Comparison of ENCODE assay signal across 8 mouse cellular contexts in the genomic region with DNA sequence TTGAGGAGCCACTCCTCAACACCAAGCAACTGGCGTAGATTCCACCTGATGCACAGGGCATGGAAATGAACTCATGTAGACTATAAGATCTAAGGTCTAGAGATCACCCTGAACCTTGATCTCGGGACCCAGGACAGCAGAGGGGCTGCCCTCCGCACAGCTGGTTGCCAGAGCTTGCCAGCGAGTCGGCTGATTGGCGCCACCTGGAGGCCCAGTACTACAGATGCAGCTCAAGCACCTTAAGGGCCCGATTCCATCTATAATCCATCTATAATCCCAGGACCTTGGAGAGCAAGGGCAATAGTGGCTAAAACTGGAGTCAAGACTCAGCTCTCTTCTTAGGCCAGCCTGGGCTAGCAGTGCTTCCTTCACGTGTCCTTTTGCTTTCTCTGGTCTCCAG. TPM values are rescaled to one million over a fixed set of nuclear protein-coding genes. Genes with fewer than 3 reads are reported as not detected.
A peak's percentile ranks its signal among the peaks of the same experiment; 100 is the strongest.
DNase-seq lines count a peak whose midpoint lies in the region; ATAC-seq and TF ChIP-seq lines count a peak whose summit lies in the region.

No protein-coding gene starts in this region.

- TF ChIP-seq POLR2A in embryonic fibroblast, embryonic 13.5 days (IDR thresholded peaks at IDR 0.05; ENCODE audit: low read depth, low read length): no peak

- no peak overlapping the region for H3K4me3 ChIP-seq in embryonic fibroblast, embryonic 13.5 days (ENCODE audit: insufficient read depth, low read length)
- H3K4me3 ChIP-seq in hindbrain, embryonic 10.5 days: peak overlapping the region; percentile 54; the same call in 1 of the 2 replicates
- H3K4me3 ChIP-seq in midbrain, embryonic 14.5 days (replicated peaks; ENCODE audit: low read depth, low read length): no peak overlapping the region

- TF ChIP-seq CTCF in embryonic fibroblast, embryonic 13.5 days (IDR thresholded peaks at IDR 0.05; ENCODE audit: borderline replicate concordance, insufficient read depth, low read length): peak; percentile 83

- H3K4me2 ChIP-seq in midbrain, embryonic 14.5 days (ENCODE audit: low read length): no peak overlapping the region

- DNase-seq in cerebellum, postnatal 14 days: peak; percentile 68 to 81
- peak; percentile 71 for DNase-seq in hindbrain, embryonic 10.5 days (ENCODE audit: low spot score)
- peak; percentile 40 to 77 for DNase-seq in left cerebral cortex, postnatal 10 days (ENCODE audit: extremely low spot score in 1 of 2, low spot score in 2 of 2)
- DNase-seq in midbrain, embryonic 14.5 days: peak; percentile 82
- DNase-seq in spleen, postnatal 36 days (ENCODE audit: low spot score in 2 of 2): peak; percentile 54 to 61

- H3K9ac ChIP-seq in midbrain, embryonic 14.5 days (replicated peaks; ENCODE audit: low read length): no peak overlapping the region

- no peaks in the 10 kb centered on the region for H3K9me3 ChIP-seq in hindbrain, embryonic 10.5 days
- no peaks in the 10 kb centered on the region for H3K9me3 ChIP-seq in midbrain, embryonic 14.5 days (ENCODE audit: control insufficient read depth, low read length)

- WGBS in hindbrain, embryonic 10.5 days: 2% methylated on average over 8 of the region's 8 CpGs
- WGBS in midbrain, embryonic 14.5 days: 3% methylated on average over 8 of the region's 8 CpGs

- no peaks in the 10 kb centered on the region for H3K36me3 ChIP-seq in hindbrain, embryonic 10.5 days
- no peaks in the 10 kb centered on the region for H3K36me3 ChIP-seq in midbrain, embryonic 14.5 days (ENCODE audit: control insufficient read depth, insufficient read depth, low read length)

- H3K27me3 ChIP-seq in hindbrain, embryonic 10.5 days (ENCODE audit: insufficient read depth, poor library complexity, severe bottlenecking): peaks cover 74% of the 10 kb centered on the region
- H3K27me3 ChIP-seq in midbrain, embryonic 14.5 days (ENCODE audit: control insufficient read depth, insufficient read depth, low read length): peaks cover 34% of the 10 kb centered on the region

- no peak for ATAC-seq in cerebellum, adult (ENCODE audit: insufficient number of reproducible peaks, low FRiP score, low TSS enrichment)
- peak; percentile 75 for ATAC-seq in activated CD4-positive, CD25-positive, alpha-beta regulatory T cell, adult 4 months
- ATAC-seq in midbrain, embryonic 14.5 days (ENCODE audit: low FRiP score, low TSS enrichment): no peak

- no peak overlapping the region for H3K27ac ChIP-seq in embryonic fibroblast, embryonic 13.5 days (ENCODE audit: insufficient read depth, low read length)
- H3K27ac ChIP-seq in hindbrain, embryonic 10.5 days: no peak overlapping the region
- H3K27ac ChIP-seq in midbrain, embryonic 14.5 days (replicated peaks; ENCODE audit: low read depth, low read length): no peak overlapping the region

- intact Hi-C loops in left cerebral cortex, postnatal 10 days (cut with DNase I): loop anchor here (1.0 kb wide), 1 partner anchor 117 kb away; no protein-coding TSS in a partner anchor

- H3K4me1 ChIP-seq in embryonic fibroblast, embryonic 13.5 days (ENCODE audit: control insufficient read depth, insufficient read depth, low read length): no peaks in the 10 kb centered on the region
- H3K4me1 ChIP-seq in hindbrain, embryonic 10.5 days (replicated peaks): peaks cover 32% of the 10 kb centered on the region
- H3K4me1 ChIP-seq in midbrain, embryonic 14.5 days (ENCODE audit: control insufficient read depth, insufficient read depth, low read length): 0 out of 2 replicates have a peak, but pooled peaks cover 5% of the 10 kb centered on the region

RNA-seq across cellular contexts. Expression of gene Lgr6, which starts 0.9 kb away (rescaled TPM):
- not detected for polyA plus RNA-seq in activated CD4-positive, CD25-positive, alpha-beta regulatory T cell, adult 4 months (2017; shearing (Covaris generic))
- polyA plus RNA-seq in embryonic fibroblast, embryonic 13.5 days (2011; ENCODE audit: insufficient read length, low read depth, missing spikeins): 2.3 TPM in 2 replicates
- polyA plus RNA-seq in hindbrain, embryonic 10.5 days (2016; fragmentation: Nextera tagmentation; extraction: Ambion mirVana): 0.26 and 0.47 TPM in 2 replicates
- total RNA-seq in left cerebral cortex, postnatal 10 days (2021): 1 to 10 TPM; 2.6 to 3.1 TPM
- polyA plus RNA-seq in midbrain, embryonic 14.5 days (2014; fragmentation: Nextera tagmentation; extraction: Ambion mirVana): 0.87 and 0.98 TPM in 2 replicates

RNA-seq across cellular contexts. Expression of gene Ptpn7, which starts 26.5 kb away (rescaled TPM):
- 100 to 1,000 TPM; 155 to 193 TPM for polyA plus RNA-seq in activated CD4-positive, CD25-positive, alpha-beta regulatory T cell, adult 4 months (2017; shearing (Covaris generic))
- polyA plus RNA-seq in embryonic fibroblast, embryonic 13.5 days (2011; ENCODE audit: insufficient read length, low read depth, missing spikeins): 0.79 and 0.85 TPM in 2 replicates
- 1.7 and 2.7 TPM in 2 replicates for polyA plus RNA-seq in hindbrain, embryonic 10.5 days (2016; fragmentation: Nextera tagmentation; extraction: Ambion mirVana)
- under 1 TPM in 1 of 2 experiments, not detected in 1; 0.22 TPM for total RNA-seq in left cerebral cortex, postnatal 10 days (2021)
- polyA plus RNA-seq in midbrain, embryonic 14.5 days (2014; fragmentation: Nextera tagmentation; extraction: Ambion mirVana): 0.27 and 0.62 TPM in 2 replicates

RNA-seq across cellular contexts. Expression of gene Arl8a, which starts 40.7 kb away (rescaled TPM):
- polyA plus RNA-seq in activated CD4-positive, CD25-positive, alpha-beta regulatory T cell, adult 4 months (2017; shearing (Covaris generic)): 10 to 100 TPM; 10.3 to 10.6 TPM
- polyA plus RNA-seq in embryonic fibroblast, embryonic 13.5 days (2011; ENCODE audit: insufficient read length, low read depth, missing spikeins): 115 and 141 TPM in 2 replicates
- 61.1 and 95.3 TPM in 2 replicates for polyA plus RNA-seq in hindbrain, embryonic 10.5 days (2016; fragmentation: Nextera tagmentation; extraction: Ambion mirVana)
- 100 to 1,000 TPM; 418 to 439 TPM for total RNA-seq in left cerebral cortex, postnatal 10 days (2021)
- 322 and 380 TPM in 2 replicates for polyA plus RNA-seq in midbrain, embryonic 14.5 days (2014; fragmentation: Nextera tagmentation; extraction: Ambion mirVana)

Comparison
In these comparisons a context has a peak if more than half of its experiments do, and no peak if none do; other contexts are left out.
1. RNA of gene Ptpn7, which starts 26.5 kb away (polyA plus RNA-seq): 155 to 193 TPM in activated CD4-positive, CD25-positive, alpha-beta regulatory T cell, adult 4 months; 1.7 to 2.7 TPM in hindbrain, embryonic 10.5 days, 0.79 to 0.85 TPM in embryonic fibroblast, embryonic 13.5 days and 0.27 to 0.62 TPM in midbrain, embryonic 14.5 days; every median in the first group is over 10 times any median in the second.
2. Peak in every context shown above with its lines, with median percentiles within 50 percentile points of each other: DNase-seq.